Mouse (Mus musculus): ENCODE measurements around the gene Gm4792.

GRCm38 (mm10) chr10:94275321-94275720 lies 23.2 kb downstream of the Gm4792 start:
- TF ChIP-seq POLR2A (IDR thresholded peaks at IDR 0.05; ENCODE audit: low read depth, low read length) (no peak), CTCF (IDR thresholded peaks at IDR 0.05; ENCODE audit: borderline replicate concordance, insufficient read depth, low read length) (no peak)

Data from embryonic fibroblast, embryonic 13.5 days (primary cell).